Mouse (Mus musculus): ENCODE results near the gene Rora.
A peak's percentile ranks its signal among the peaks of the same experiment; 100 is the strongest.

Gene Rora

DNA sequence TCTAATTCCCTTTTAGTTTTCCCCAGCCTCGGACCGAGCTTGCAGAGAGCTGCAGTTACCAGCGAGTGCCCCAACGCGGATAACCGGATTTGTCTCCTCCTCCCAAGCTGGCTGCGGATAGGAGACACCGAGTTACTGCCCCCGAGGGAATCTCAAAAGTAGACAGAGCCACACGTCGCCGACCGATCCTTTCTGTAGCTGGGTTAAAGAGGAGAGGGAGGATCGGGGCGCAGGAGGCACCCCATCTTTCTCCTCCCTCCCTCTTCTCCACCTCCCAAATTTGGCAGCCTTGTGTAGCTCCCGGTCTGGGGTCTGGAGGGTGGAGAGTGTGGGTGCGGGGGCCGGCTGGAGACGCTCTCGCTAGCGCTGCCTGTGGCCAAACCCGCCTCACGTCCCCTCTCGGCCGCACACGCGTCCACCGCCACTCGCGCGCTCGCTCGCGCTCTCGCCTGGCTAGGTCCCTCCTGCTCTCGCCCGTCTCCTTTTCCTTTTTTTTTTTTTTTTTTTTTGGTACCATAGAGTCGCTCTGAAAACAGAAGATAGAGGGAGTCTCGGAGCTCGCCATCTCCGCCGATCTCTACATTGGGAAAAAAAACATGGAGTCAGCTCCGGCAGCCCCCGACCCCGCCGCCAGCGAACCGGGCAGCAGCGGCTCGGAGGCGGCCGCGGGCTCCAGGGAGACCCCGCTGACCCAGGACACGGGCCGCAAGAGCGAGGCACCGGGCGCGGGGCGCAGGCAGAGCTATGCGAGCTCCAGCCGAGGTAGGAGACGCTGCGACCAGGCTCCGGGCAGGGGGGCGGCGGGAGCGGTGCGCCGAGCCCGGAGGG lies at the start of gene Rora:
Gene Rora, plus strand, starts transcription at position 576 of the 828 bp plus-strand sequence.
- peak; percentile 10 for DNase-seq

DNA sequence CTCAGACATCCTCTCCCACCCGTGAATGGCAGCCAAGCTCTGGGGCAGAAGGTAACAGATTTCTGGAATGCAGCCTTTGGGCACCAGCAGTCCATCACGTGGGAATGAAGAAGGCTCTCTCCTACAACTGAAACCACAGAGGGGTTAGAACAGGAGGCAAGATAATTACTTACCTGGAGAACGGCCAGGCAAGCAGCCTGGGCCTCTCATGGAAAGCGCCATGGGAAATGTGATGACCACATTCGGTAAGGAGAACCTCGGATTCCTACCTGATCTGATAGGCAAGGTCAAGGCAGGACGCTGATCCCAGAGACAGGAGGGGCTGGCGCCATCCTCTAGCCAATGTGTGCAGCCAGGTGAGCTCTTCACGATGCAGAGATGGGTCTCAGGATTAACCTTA lies 39.6 kb upstream of the Rora start:
- DNase-seq, result no peak

DNA sequence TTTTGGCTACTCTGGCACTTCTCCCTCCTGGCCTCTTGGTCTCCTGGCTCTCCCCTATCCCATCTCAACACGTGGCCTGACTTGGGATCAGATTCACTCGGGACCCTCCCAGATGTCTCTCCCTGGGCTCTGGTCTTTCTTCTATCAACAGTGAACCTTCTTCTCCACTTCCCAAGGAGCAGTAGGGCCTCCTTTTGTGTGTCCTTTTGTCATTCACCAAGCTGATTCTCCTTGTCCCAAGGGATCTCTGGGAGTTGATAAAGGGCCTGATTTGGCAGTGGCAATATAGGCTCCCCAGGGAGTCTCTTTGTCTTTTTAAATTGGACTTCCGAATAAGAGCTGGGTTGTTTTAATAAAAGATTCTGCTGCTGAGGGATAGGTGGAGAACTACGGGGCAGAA lies 36.5 kb upstream of the Rora start:
- DNase-seq, result no peak

DNA sequence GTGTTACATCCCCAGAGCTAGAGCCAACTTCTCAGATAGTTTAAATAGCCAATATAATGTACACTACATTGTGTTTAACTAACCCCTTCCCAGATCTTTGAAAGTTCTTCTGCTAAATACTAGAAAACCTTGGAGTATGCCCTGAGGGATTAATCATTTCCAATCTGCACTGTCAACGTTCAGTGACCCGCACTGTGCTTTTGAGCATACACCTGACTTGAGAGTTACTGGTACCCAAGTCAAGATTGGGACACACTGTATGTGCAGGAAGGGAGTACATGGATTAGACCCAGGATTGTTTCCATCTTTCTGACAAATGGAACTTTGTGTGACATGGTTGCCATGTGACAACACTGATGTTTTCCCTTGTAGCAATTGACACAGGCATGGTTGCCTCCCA lies 33.5 kb upstream of the Rora start:
- no peak for DNase-seq

DNA sequence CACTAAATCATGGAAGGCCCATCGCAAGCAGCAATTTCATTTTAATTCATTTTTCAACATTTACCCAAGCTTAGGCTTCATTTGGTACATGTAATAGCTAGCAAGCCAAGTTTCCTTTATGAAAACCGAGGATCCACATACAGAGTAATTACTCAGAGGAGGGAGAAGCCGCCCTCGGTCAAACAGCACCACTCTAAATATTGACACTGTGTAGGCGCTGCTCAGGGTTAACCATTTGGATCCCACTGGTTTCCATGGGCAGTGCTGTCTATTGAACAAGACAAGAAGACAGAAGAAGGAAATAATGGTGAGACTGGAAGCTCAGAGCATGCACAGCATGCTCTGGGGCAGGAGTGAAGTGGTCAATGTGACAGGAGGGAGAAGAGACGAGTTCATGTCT lies 33.1 kb upstream of the Rora start:
- no peak for DNase-seq

DNA sequence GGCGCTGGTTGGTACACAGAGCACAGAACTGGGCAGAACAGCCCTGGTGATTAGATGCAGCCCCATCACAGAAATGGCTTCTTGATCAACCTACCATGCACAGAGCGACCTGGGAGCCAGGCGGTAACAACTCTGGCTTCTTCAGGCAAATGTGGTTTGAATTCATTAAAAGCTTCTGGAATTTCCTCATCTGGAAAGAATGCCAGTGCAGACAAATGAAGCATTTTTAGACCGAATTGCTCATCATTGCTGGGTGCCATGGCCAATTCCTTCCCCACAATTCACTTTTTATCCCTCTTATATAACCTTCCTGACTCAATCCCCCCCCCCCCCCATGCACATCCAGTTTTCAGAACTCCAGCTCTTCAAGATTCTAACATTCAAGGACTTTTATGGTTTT lies 28.6 kb upstream of the Rora start:
- no peak for DNase-seq

DNA sequence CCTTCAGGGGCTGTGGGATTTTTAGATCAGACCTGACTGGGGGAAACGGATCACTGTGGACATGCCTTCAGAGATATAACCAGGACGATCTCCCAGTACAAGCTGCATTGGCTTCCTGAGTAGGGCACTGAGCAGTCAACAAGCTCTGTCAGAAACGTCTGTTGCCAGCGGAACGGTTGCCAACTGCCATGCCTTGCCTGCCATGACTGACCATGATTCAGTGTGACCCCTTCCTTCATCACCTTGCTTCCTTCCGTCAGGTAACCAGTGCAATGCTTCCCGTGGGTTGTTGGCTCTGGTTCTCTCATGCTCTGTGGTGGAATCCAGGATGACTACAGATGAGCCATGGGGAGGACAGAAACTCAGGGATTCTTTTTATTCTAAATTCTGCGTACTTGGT lies 16.3 kb upstream of the Rora start:
- DNase-seq, result no peak

DNA sequence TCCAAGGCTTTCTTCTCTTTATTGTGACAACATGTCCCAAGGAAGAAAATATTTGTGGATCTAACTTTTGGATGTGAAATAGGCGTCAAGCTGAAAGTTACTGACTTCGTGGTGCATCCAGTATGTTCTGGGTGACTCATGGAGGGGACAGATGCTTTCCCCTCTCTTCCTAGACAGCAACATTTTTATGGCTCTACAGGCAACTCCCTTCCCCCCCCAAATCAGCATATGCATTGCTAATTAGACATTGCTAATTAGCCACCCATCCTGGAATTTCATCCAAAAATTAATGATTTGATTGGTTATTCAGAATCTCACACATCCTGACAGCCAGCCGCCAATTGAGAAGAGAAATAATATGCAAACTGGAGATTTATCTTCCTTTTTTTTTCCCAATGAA lies 12.5 kb upstream of the Rora start:
- no peak for DNase-seq

DNA sequence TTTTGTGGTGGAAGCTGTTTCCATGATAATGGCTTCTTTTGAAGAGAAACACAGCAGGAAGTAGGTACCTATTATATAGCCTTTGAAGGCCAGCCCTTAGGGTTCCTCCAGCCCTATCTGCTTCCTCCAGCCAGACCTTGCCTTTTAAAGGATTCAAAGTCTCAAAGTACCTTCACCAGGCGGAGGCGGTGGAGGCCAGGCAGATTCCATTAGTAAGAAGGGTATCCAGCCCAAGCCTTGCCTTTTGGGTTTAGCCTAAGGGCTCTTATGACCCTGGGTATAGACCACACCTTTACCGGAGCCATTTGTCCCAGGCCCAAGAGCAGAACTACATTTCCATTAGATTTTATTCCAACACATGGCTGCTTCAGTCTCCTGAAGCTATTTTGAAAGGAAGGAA lies 5.5 kb upstream of the Rora start:
- DNase-seq, result no peak

DNA sequence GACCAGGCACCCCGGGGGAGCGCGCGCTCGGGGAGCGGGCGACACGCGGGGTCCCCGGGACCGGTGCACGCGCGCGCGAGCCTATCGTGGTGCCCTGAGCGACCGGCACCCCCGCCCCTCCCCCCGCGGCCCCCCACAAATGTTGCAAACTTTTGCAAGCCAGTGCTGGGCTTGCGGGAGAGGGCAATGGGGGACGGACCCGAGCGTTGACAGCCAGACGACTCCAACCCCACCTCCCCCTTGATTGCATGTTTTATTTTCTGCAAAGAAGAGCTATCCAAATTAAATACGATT lies 400 bp downstream of the Rora start:
- DNase-seq, result no peak

DNA sequence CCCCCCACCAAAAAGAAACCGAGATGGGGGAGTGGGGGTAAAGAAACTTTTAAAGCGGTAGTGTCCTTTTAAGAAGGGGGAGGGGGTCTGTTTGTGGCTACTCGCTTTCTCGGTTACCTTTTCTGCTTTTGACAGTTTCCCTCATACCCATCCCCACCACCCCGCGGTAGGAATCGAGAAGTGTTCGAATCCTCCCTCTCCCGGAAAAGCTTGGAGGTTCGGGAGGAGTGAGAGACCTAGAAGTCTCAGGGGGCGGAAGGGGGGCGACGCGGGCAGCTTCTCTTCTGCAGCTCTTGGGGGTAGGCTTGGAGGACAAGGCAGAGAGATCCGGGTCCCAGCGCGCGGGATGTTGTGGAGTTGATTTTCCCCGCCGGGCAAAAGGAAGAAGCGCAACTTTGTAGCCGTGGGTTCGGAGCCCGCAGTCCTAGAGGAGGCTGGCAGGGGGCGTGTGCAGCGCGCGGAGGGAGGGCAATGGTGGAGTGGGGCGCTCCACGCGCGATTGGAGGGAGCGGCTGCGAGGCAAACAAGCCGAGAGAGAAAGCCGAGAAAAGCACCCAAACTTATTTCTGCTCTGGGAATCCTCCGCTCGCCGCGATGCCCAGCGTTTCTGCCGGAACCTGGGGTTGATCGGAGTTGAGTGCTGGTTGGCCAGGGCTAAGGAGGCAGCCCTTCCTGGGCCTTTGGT lies 889 bp downstream of the Rora start:
- peak; percentile 6 for DNase-seq

DNA sequence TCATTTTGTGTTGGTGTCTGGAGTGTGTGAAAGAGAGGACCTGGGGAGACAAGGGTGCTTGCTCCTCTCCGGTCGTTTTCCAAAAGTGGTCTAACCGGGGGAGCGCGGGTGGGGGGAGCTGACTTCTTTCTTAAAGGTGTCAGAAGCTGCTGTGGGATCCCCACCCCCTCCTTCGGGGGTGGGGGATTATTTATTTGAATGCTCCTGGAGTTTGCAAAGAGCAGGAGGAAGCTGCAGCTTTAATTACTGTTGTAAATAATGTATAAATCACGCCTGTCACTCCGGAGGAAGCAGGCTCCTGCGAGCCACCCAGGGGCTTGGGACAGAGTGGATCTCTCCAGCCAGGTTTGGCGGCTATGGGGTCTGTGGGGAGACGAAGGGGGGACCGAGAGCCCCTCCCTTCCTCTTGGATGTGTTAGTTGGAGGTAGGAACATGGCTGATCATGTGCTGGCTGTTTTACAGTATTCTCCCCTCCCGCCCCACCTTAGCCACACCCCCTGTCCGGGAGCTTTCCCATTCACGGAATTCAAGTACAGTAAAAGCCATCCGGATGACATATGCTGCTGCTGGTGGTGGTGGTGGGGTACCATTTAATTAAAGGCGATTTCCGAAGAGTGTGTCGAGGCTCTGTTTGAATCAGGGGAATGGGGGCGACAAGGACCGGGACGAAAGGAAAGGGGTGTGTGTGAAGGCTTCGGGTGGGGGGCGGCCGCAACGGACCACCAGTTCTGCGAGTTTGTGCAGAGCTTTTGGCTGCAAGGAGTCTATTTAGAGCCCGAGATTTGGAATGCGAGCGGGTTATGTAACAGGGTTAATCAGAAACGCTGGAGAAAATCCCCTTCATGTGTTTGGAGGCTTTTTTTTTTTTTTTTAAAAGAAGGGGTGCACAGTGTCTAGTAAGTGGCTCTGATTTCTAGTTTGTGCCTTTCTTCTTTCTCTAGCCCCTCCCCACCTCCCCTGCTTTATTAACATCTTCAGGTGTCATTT lies 1.7 kb downstream of the Rora start:
- DNase-seq, result peak; percentile 5

DNA sequence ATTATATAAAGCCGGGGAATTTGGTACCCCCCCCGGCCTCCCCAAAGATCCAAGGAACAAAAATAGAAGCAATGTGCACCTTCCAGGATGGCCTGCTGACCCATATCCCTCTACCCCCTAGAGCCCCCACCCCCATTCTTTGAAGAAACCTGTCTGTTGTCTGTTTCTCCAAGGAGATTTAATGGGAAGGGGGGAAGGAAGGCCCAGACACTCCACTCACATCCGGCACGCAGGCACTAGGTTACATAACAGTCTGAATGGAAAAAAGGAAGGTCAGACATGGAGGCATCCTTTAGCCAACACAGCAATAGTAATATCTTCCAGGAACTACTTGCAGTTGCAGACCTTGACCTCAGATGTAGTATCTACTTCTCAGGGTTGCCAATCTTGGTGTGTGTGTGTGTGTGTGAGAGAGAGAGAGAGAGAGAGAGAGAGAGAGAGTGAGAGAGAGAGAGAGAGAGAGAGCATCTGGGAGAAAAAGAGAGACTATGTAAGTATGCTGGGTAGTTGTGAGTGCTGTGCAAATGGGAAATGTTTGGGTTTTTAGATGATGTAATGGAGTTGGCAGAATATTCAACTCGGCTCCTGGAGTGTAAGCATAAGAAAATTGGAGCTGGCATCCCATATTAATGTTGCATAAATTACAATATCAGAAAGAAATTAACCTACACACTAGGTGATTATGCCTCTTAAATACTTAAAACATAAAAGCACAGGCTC lies 2.6 kb downstream of the Rora start:
- no peak for DNase-seq

DNA sequence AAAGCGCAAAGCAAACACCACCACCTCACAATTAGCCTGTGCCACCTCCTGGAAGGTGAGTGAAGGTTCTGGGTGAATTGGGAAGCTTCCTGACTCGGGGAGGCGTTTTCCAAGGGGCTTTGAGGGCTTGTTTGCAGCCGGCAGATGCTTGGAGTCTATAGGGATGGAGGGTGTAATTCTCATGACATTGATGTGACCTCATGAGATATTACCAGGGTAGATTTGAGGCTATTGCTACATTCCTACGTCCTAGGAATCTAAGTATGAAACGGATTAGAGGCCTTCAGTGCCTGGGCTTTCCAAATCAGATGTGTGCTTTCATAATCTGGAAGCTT lies 3.2 kb downstream of the Rora start:
- DNase-seq, result no peak

DNA sequence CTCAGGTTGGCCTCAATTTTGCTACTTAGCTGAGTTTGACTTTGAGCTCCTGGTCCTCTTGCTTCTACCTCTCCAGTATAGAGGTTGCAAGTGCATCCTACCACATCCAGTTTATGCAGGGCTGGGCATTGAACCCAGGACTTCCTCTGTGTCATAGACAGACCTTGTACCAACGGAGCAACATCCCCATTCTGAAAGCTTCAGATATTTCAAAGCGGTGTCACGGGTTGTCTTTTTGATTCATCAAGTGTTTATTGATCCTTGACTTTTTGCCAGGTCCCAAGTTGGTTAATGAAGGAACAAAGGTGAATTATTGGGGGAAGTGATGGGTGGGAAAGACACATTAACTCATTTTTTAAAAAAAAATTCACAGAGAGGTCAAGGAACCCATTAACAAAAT lies 17.1 kb downstream of the Rora start:
- DNase-seq, result no peak

DNA sequence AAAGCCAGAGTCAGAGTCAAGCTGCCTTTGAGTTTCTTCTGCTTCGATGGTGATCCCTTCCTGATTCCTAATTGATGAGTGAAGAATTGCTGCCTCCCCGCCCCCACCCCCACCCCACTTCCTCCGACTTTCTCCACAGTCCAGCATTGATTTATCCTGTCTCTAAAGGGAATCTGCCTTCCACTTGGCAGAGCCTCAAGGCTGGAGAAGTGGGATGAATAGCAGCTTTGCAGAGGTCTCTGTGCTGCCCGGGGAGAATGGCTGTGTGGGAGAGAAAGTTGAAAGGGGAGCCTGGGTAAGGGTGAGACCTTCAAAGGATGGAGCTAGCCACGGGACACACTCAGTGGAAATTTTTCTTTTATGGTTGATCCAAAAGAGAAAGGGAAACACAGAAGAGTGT lies 18.9 kb downstream of the Rora start:
- DNase-seq, result no peak

DNA sequence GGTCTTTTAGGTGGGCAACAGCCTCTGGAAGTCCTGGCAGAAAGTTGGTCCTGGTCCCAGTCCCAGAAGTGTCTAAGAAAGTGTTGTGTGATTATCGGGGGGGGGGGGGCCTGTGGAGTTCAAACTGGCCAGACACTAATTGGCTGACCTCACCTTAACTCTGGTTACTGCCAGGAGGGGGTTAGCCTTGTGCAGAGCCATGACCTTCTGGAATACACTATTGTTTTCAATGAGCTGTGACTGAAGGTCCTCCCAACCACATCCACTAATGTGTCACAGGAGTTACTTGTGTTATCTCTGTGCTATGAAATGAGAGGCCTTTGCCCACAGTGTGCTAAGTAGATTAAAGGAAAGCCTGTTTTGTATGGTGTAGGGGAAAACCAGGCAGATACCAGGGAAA lies 19.6 kb downstream of the Rora start:
- DNase-seq, result no peak

DNA sequence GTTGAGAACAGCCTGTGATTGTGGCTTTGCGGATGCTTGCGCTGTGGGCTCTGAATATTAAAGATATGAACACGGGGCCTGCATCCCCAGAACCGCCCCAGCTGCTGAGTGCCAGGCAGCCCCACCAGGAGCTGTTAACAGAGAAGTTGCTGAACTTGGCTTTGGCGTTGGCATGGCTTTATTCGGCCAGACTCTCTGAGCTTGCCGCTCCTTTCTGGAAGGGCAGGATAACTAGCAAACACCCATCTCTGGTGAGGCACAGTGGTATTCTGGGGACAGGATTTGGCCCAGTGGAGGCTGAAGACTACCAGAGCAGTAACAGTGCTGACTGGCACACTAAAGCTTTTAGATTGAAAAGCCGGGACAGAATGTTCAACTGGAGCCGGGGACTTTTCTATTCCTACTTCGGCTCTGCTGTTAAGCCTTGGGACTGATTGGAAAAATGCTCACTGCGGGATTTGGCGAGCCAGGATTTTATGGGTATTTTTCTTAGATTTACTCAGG lies 26.3 kb downstream of the Rora start:
- no peak for DNase-seq

DNA sequence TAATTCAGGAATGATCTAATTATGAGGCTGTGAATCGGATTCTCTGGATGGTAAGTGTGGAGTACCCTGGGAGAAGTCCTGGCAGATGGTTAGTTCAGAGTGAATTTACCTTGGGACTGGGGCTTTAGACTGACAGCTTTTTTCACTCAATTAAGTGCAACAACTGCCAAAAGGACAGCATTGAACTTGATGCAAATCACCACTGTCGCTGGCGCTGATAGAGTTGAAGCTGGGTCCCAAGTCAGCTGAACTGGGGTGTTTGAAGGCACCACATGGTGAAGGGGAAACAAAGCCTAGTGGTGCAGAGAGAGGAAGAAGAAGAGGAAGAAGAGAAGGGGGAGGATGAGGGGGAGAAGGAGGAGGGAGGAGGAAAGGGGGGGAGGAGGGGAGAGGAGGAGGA lies 30.4 kb downstream of the Rora start:
- DNase-seq, result no peak

DNA sequence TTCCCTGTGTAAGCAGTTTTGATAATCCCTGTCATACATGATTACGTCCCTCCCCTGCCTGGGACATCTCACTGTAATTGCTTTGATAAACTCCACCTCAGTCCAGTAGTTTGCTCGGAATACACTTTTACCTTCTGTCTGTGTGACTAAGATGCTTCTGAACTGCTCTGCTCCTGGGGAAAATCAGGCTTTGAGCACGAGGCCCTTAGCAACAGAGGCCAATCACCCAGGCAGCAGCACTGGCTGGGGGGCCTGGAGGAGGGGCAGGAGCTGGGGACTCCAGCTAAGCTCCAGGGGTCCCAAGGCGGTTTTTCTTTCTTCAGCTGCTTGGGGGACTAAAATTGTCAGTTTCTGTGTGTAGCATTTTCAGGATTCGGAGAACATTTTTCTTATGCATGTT lies 32.0 kb downstream of the Rora start:
- no peak for DNase-seq

DNA sequence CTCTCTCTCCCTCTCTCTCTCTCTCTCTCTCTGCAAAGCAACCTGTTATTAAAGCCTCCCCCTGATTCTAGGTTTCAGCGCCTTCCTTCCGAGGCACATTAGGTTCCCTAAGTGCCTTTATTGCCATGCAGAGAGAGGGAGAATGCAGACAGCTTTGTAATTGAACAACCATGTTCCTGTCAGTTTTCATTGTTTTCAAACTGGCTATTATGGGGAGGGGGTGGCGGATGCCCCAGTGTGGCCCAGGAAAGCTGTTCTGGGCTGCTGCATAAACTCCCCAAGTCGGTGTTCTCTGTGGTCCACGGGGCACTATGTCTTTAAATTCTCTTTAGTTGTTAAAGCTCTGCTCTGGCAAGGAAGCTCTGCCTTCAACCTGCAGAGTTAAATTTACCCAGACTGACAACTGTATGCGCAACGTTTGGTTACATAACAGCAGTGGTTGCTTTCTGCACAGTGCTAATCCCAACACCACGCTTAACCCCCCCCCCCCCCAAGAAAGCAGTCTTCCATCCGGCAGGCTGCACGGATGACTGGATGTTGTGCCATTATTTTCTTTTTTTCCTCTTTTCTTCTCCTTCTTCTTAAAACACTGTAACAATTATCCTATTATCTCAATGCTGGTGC lies 33.8 kb downstream of the Rora start:
- DNase-seq, result no peak

DNA sequence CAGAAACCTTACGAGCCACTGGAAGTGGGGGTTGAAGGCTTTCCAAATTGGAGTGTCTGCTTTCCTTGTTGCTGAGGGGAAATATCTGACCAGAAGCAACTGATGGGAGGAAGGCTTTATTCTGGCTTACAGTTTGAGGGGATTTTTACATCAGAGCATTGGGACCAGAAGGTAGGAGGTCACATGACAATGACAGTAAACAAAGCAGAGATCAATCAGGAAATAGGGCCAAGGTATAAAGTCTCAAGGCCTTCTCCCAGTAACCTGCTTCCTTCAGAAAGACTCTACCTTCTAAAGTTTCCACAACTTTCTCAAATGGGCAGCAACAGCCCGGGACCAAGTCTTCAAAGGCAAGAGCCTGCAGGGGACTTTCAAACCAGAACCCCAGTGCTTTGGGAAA lies 34.6 kb downstream of the Rora start:
- no peak for DNase-seq

DNA sequence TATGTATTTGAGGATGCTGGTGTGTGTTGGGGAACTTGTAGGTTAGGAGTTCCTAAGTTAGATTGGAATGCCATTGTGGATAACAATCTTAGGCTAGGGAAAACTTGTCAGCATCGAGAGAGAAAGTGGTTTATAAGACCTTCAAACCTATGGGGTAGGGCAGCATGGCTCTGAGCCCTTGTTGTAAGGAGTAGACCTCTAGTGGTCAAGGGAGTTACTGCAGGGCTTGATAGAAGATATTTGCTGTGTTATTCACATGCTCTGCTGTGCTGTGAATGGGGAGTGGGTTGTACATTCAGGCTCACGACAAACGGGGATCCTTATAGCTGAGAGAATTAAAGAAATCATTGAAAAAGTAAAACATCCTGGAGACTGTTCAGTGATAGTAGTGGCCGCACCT lies 35.8 kb downstream of the Rora start:
- DNase-seq, result peak; percentile 30

Data from thymus, postnatal 4 days (tissue).